Mouse (Mus musculus) stomach, embryonic 14.5 days (tissue): ENCODE data around the gene Bend3. TPM values are rescaled to one million over a fixed set of nuclear protein-coding genes. Genes with fewer than 3 reads are reported as not detected.

Source experiments
- ATAC-seq: fragments of 200-750 bp; cut with Nextera tagmentation; 2 replicates; pipeline ENCODE4 v1.8.0; 2017; ENCODE audit warnings: low read depth, moderate TSS enrichment; ENCODE audit not compliant: insufficient number of reproducible peaks, insufficient read depth, low FRiP score
- H3K27ac ChIP-seq: fragments of 300-500 bp; sonication (generic); 2 replicates; pipeline ENCODE4 v1.5.1; 2014; ENCODE audit warnings: mild to moderate bottlenecking, low read length, moderate library complexity, mixed read lengths
- H3K27me3 ChIP-seq: fragments of 300-500 bp; sonication (generic); 2 replicates; pipeline ENCODE4 v1.6.1; 2014; ENCODE audit warnings: low read length, control low read depth, mixed read lengths; ENCODE audit not compliant: control insufficient read depth, insufficient read depth
- H3K36me3 ChIP-seq: fragments of 300-500 bp; sonication (generic); 2 replicates; pipeline ENCODE4 v1.6.1; 2014; ENCODE audit warnings: mild to moderate bottlenecking, control low read depth, low read length, moderate library complexity, mixed read lengths; ENCODE audit not compliant: control insufficient read depth, insufficient read depth
- H3K4me1 ChIP-seq: fragments of 300-500 bp; sonication (generic); 2 replicates; pipeline ENCODE4 v1.6.1; 2014; ENCODE audit warnings: low read length, control low read depth, mixed read lengths; ENCODE audit not compliant: control insufficient read depth, insufficient read depth
- H3K4me2 ChIP-seq: fragments of 300-500 bp; sonication (generic); replicated peaks from 2 replicates; pipeline ENCODE4 v1.6.1; 2014; ENCODE audit warnings: low read depth, low read length, control low read depth
- H3K4me3 ChIP-seq: fragments of 300-500 bp; sonication (generic); 2 replicates; pipeline ENCODE4 v1.5.1; 2014; ENCODE audit warnings: low read depth, low read length, control low read depth
- H3K9ac ChIP-seq: fragments of 300-500 bp; sonication (generic); replicated peaks from 2 replicates; pipeline ENCODE4 v1.6.1; 2014; ENCODE audit warnings: low read depth, mild to moderate bottlenecking, control low read depth, low read length, moderate library complexity, mixed read lengths
- H3K9me3 ChIP-seq: fragments of 300-500 bp; sonication (generic); 2 replicates; pipeline ENCODE4 v1.6.1; 2016; ENCODE audit warnings: low read depth, low read length, control low read depth; ENCODE audit not compliant: control insufficient read depth
- WGBS: fragments of 180-500 bp; shearing (Covaris S2); extraction: QIAGEN DNeasy Blood & Tissue Kit; methylation state at CpG from one replicate; pipeline ENCODE4 v1.1.7; 2014; 5-methylcytosine and 5-hydroxymethylcytosine counted together
- polyA plus RNA-seq: library from polyadenylated mRNA; unstranded; fragments of >200 nt; fragmentation: Nextera tagmentation; extraction: Ambion mirVana; gene quantifications from 2 replicates; pipeline ENCODE4 v1.2.1, GENCODE M21; 2014

Gene Bend3
- polyA plus RNA-seq, 1 experiment from 2014 or later, result 5.0 TPM

GRCm38 (mm10) chr10:43550923-43551322, 72.3 kb downstream of the Bend3 start:
- Histone ChIP-seq H3K27me3 (no peaks in the 10 kb centered on the region), H3K4me1 (no peaks in the 10 kb centered on the region), H3K9ac (no peak overlapping the region), H3K4me2 (no peak overlapping the region), H3K4me3 (no peak overlapping the region), H3K27ac (no peak overlapping the region), H3K9me3 (no peaks in the 10 kb centered on the region), H3K36me3 (no peaks in the 10 kb centered on the region)
- WGBS, result 29% methylated on average over 3 of the region's 3 CpGs
- no peak for ATAC-seq

GRCm38 (mm10) chr10:43551388-43551787, 72.8 kb downstream of the Bend3 start:
- Histone ChIP-seq H3K27me3 (no peaks in the 10 kb centered on the region), H3K9me3 (no peaks in the 10 kb centered on the region), H3K4me1 (no peaks in the 10 kb centered on the region), H3K27ac (no peak overlapping the region), H3K4me2 (no peak overlapping the region), H3K4me3 (no peak overlapping the region), H3K9ac (no peak overlapping the region), H3K36me3 (no peaks in the 10 kb centered on the region)
- WGBS, result 28% methylated on average over 3 of the region's 3 CpGs
- no peak for ATAC-seq

- Histone ChIP-seq H3K9me3 (no peaks in the 10 kb centered on the region), H3K27ac (no peak overlapping the region), H3K36me3 (no peaks in the 10 kb centered on the region), H3K4me1 (no peaks in the 10 kb centered on the region), H3K4me2 (no peak overlapping the region), H3K9ac (no peak overlapping the region), H3K27me3 (no peaks in the 10 kb centered on the region), H3K4me3 (no peak overlapping the region)
- no peak for ATAC-seq
- WGBS, result 86% methylated on average over 5 of the region's 5 CpGs
These were observed 79.1 kb downstream of the Bend3 start for GRCm38 (mm10) chr10:43557630-43558165.

GRCm38 (mm10) chr10:43559313-43559712, 80.7 kb downstream of the Bend3 start:
- Histone ChIP-seq H3K9me3 (no peaks in the 10 kb centered on the region), H3K4me2 (no peak overlapping the region), H3K36me3 (no peaks in the 10 kb centered on the region), H3K4me1 (no peaks in the 10 kb centered on the region), H3K27ac (no peak overlapping the region), H3K4me3 (no peak overlapping the region), H3K27me3 (no peaks in the 10 kb centered on the region), H3K9ac (no peak overlapping the region)
- no peak for ATAC-seq
- 72% methylated on average over 11 of the region's 11 CpGs for WGBS

GRCm38 (mm10) chr10:43560765-43561164, 82.1 kb downstream of the Bend3 start:
- no peak for ATAC-seq
- Histone ChIP-seq H3K4me2 (no peak overlapping the region), H3K27me3 (no peaks in the 10 kb centered on the region), H3K27ac (no peak overlapping the region), H3K9me3 (no peaks in the 10 kb centered on the region), H3K36me3 (no peaks in the 10 kb centered on the region), H3K4me1 (no peaks in the 10 kb centered on the region), H3K9ac (no peak overlapping the region), H3K4me3 (no peak overlapping the region)
- WGBS, result 39% methylated on average over 2 of the region's 2 CpGs

GRCm38 (mm10) chr10:43561311-43561710, 82.7 kb downstream of the Bend3 start:
- H3K4me2 ChIP-seq, result no peak overlapping the region
- no peaks in the 10 kb centered on the region for H3K9me3 ChIP-seq
- no peak for ATAC-seq
- H3K27ac ChIP-seq, result no peak overlapping the region
- no peaks in the 10 kb centered on the region for H3K4me1 ChIP-seq
- H3K9ac ChIP-seq, result no peak overlapping the region
- H3K36me3 ChIP-seq, result no peaks in the 10 kb centered on the region
- 86% methylated on average over 2 of the region's 2 CpGs for WGBS
- H3K4me3 ChIP-seq, result no peak overlapping the region
- no peaks in the 10 kb centered on the region for H3K27me3 ChIP-seq

Other genes with a start within 250 kb of the Bend3 start
- 9.4 and 13.6 TPM in 2 replicates for gene Gm9803, start 45.3 kb downstream of the Bend3 start, polyA plus RNA-seq
- 57.2 and 61.2 TPM in 2 replicates for gene 1700021F05Rik, start 62.2 kb downstream of the Bend3 start, polyA plus RNA-seq
- gene Cd24a, start 99.5 kb downstream of the Bend3 start, polyA plus RNA-seq, result 351 and 380 TPM in 2 replicates